Mouse (Mus musculus) gastrocnemius, postnatal 36 days (tissue): ENCODE measurements around the gene Smg1. TPM values are rescaled to one million over a fixed set of nuclear protein-coding genes. Genes with fewer than 3 reads are reported as not detected.

Experiments used
- DNase-seq, 2 experiments: peaks; one replicate each; pipeline ENCODE4 v3.0.0; 2022
- intact Hi-C: fragments of 180-260 bp; cut with DNase I; formaldehyde crosslinking; loops from one replicate; pipeline ENCODE4 v1.15.1; 2025
- long read RNA-seq, 2 experiments: library from polyadenylated mRNA; stranded (forward); transcript quantifications; one replicate each; pipeline ENCODE4 v2.0.0; 2021
- total RNA-seq, 2 experiments: library from RNA; stranded (reverse); gene quantifications; 2 replicates each; pipeline ENCODE4 v1.2.3; 2021

The Smg1 gene
- 10 to 100 TPM; 22.7 to 24.1 TPM for total RNA-seq
- long read RNA-seq, experiment 1, partial matches to known transcripts = 0 of 1 reads
- long read RNA-seq, experiment 1, other reads (novel, unspliced or antisense) = 1 of 1 reads
- long read RNA-seq, experiment 2, partial matches to known transcripts = 1 of 1 reads
- long read RNA-seq, experiment 2, other reads (novel, unspliced or antisense) = 0 of 1 reads

GRCm38 (mm10) chr7:118243453-118244385 is at the start of gene Smg1:
TSS of gene Smg1 (minus strand) at chr7:118243670.
- DNase-seq = peak; percentile 97 to 98
- intact Hi-C loops = no loop called here

DNA sequence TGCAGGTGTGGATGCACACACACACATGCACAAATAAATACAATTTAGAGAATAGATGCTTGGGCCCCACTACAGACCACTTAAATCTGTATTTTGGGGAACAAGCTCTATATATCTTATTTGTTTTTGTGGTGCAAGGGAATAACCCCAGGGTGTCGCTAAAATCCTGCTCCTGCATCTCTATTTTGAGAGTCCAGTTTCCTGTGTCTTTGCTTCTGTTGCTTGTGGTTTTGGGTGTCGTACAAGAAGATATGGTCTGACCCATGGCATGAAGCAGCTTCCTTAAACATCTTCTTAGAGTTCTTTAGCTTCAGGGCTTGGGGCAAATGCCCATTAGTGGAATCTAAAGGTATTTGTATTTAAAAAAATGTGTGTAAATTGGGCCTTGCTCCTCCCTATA is 39.7 kb upstream of the Smg1 start:
- intact Hi-C loops = no loop called here
- DNase-seq = no peak

DNA sequence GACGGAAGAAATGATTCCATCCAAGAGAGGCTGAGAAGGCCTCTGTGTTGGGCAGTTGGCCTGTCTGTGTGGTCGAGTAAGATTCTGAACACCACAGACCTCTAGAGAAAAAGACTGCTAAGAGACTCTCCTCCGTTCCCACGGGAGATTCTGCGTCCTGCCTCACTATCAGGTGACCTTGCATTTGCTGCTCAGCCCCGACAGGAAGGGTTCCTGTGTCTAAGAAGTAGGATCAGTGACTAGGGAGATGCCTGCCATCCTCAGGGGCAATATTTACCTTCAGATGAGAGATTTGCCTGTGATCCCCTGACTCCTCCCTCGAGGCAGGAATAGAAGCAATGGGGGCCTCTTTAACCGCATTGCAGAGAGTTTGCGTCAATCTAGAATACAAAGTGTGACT is 39.1 kb upstream of the Smg1 start:
- intact Hi-C loops = no loop called here
- no peak for DNase-seq

- DNase-seq = no peak
- intact Hi-C loops = no loop called here
These were observed 36.1 kb upstream of the Smg1 start for GRCm38 (mm10) chr7:118279521-118279920.

GRCm38 (mm10) chr7:118277335-118277910 is 34.0 kb upstream of the Smg1 start:
- peak; percentile 28 to 33 for DNase-seq
- intact Hi-C loops = no loop called here

DNA sequence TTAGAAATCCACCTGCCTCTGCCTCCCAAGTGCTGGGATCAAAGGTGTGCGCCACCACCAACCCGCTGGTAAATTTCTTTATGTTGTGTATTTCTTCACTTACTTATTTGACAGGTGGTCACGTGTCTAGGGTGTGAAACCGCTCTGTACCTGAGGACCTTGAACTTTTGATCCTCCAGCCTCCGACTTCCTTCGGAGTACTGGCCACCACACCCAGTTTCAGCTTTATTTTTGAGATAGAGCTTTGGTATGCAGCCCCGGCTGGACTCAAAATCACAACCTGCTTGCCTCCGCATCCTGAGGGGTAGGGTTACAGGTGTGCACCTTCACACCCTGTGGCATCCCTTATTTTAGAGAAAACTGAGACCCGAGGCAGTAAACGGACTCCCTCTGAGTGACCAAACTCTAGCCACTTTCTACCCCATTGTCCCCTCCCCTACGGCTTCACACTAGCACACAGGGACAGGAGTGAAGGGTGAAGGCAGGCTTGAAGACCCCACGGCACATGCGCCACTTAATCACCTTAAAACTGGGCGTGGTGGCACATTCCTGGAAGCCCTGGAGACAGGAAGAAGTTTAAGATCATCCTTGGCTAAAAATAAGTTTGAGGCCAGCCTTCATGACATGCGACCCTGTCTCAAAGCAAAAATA is 33.3 kb upstream of the Smg1 start:
- intact Hi-C loops = no loop called here
- DNase-seq = no peak

DNA sequence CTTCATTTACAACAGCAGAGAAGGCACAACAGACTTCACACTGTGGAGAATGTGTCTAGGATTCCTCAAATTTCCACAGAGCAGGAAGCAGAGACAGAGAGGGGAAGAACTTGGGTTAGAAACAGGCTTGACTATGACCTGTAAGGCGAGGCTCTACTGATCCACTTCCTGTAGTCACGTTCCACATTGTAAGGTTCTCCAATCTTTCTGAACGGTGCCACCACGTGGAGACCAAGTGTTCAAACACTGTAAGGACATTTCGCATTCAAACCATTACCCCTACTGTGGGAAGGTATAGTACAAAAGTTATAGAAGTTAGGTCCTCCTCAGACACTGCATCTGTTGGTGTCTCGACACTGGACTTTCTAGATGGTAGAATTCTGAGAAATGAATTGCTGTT is 31.8 kb upstream of the Smg1 start:
- DNase-seq = no peak
- intact Hi-C loops = no loop called here

GRCm38 (mm10) chr7:118274851-118275250 is 31.4 kb upstream of the Smg1 start:
- intact Hi-C loops = no loop called here
- no peak for DNase-seq

GRCm38 (mm10) chr7:118274169-118274568 is 30.7 kb upstream of the Smg1 start:
- intact Hi-C loops = no loop called here

GRCm38 (mm10) chr7:118266099-118266498 is 22.6 kb upstream of the Smg1 start:
- intact Hi-C loops = no loop called here
- peak; percentile 43 to 58 for DNase-seq

More at GRCm38 (mm10) chr7:118274169-118274568, 30.7 kb upstream of the Smg1 start:
- no peak for DNase-seq

DNA sequence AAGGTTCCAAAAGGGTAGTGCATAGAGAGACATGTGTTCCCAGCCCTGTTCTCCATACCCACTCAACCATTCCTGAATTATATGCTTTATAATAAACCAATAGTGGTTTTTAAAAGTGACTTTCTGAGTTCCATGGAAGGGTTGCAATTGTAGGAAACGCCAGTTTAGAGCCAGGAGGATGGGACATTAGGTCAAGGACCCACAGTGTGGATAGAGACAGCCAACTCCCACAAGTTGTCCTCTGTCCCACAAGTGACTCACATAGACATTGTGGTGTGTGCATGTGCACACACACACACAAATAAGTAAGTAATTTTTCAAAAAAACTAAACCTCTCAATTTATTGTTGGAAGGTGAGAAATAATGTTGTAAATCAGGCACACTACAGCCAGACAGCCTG is 20.1 kb upstream of the Smg1 start:
- intact Hi-C loops = no loop called here
- DNase-seq = no peak

GRCm38 (mm10) chr7:118262409-118262808 is 18.9 kb upstream of the Smg1 start:
- intact Hi-C loops = no loop called here

GRCm38 (mm10) chr7:118259676-118260305 is 16.3 kb upstream of the Smg1 start:
- intact Hi-C loops = no loop called here
- DNase-seq = no peak

More at GRCm38 (mm10) chr7:118262409-118262808, 18.9 kb upstream of the Smg1 start:
- no peak for DNase-seq

GRCm38 (mm10) chr7:118258451-118258850 is 15.0 kb upstream of the Smg1 start:
- no peak for DNase-seq
- intact Hi-C loops = no loop called here

DNA sequence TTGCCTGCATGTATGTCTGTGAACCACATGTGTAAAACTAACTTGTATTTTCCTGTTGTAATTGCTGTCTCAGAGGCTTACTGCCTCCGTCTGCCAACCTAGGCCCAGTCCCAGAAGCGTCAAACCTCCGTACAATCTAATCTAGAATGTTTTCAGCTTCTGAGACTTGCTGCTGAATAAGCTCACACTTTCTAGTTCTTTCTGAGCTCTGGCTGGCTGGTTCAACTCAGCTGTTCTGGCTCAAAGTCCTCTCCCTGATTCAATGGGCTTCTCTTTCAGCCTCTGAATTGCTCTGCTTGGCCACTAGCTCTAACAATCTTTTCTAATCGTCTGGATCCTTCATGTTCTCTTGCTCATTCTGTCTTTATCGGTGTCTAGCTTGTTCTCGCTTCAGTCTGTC is 13.3 kb upstream of the Smg1 start:
- DNase-seq = no peak
- intact Hi-C loops = no loop called here

DNA sequence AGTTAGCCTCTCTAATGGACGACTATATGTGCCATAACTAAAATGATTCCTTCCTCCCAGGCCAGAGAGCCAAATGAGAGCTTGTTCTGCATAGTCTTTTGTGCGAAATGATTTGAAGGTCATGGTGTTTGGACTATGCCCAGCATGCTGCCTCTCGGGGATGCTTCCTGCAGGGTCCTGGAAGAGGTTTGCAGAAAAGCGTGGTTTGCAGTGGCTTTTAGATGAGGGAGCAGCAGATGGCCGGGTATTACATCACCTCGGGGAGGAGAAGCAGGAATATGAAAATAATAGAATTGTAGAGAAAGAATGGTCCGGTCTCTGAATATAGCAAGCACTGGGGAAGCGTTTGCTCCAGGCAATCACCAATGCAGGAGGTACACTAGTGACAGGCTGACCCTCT is 11.0 kb upstream of the Smg1 start:
- DNase-seq = no peak
- intact Hi-C loops = no loop called here

GRCm38 (mm10) chr7:118254015-118254414 is 10.5 kb upstream of the Smg1 start:
- DNase-seq = no peak
- intact Hi-C loops = no loop called here

- intact Hi-C loops = no loop called here
- no peak for DNase-seq
These were observed 9.5 kb upstream of the Smg1 start for GRCm38 (mm10) chr7:118252979-118253378.

DNA sequence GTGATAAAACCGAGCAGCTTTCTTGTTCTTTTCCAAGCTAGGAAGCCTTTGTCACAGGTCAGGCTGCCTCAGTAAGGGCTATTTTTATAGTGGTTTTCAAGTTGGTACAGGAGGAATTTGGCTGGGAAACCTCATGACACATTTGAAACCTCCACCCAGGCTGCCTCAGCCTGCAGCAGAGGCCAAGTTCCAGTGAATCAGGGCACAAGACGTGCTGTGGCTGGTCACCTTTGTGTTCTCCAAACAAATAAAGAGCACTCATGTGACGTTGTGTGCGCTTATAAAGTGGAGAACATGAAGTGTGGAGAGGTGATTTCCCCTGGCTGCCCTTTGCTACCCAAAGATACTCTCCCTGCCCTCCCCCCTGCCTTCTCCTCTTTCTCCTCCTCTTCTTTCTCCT is 8.9 kb upstream of the Smg1 start:
- intact Hi-C loops = no loop called here
- DNase-seq = peak; percentile 34 to 40

DNA sequence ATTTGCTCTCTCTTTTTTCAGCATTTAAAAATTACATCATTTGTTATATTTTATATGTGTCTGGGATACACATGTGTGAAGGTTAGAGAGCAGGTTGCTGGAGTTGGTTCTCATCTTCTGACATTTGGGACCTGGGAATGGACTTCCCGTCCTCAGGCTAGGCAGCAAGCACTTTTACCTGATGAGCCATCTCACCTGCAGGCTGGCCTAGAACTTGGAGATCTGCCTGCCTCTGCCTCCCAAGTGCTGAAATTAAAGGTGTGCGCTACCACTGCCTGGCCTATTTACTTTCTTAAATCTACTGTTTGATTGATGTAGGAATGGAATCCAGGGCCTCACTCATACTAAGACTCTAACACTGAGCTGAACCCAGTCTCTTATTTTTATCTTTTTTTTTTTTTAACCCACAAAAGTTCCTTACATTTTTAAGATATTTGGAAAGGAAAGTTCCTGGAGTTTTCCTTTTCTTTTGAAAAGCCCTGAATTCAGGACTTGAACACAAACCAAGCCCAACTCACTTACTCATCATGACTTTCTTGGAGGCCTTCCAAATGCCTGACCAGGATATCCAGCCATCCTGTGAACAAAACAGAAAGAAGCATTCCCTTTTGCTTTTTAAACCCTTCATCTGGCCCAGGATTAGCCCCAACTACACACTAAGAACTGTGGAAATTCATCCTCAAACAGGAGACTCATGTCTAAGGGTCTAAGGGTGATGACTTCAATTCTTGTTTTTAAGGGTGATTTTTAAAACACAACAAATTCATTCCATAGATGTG is 8.1 kb upstream of the Smg1 start:
- no peak for DNase-seq
- intact Hi-C loops = no loop called here
